Mouse (Mus musculus) megakaryocyte, embryonic 14.5 days (primary cell): Measurements from ENCODE around the gene Pi4kb.

Experiments used
- FLI1 ChIP-seq: IDR thresholded peaks from 2 replicates; pipeline ENCODE4 v1.6.1; 2012; ENCODE audit warnings: low read length, inconsistent platforms, mixed read lengths
- GATA1 ChIP-seq: IDR thresholded peaks from 3 replicates; pipeline ENCODE4 v1.6.1; 2012; ENCODE audit warnings: mixed read lengths, low read length, inconsistent platforms, borderline replicate concordance

- TF ChIP-seq FLI1, result no peak
- TF ChIP-seq GATA1, result no peak
Observed at GRCm38 (mm10) chr3:94958295-94958694, 16.2 kb upstream of the Pi4kb start.
